Mouse (Mus musculus) G1E (cell line): ENCODE data around the gene Kiss1.

Experiments used
- CTCF ChIP-seq: IDR thresholded peaks from 2 replicates; pipeline ENCODE4 v1.5.1; 2012; ENCODE audit warnings: low read depth, low read length, inconsistent platforms, mixed read lengths
- GATA1 ChIP-seq: IDR thresholded peaks from 2 replicates; pipeline ENCODE4 v1.6.1; 2012; ENCODE audit warnings: borderline replicate concordance, low read length, inconsistent platforms, mixed read lengths
- GATA2 ChIP-seq: IDR thresholded peaks from 2 replicates; pipeline ENCODE4 v1.6.1; 2012; ENCODE audit warnings: low read depth, low read length, inconsistent platforms, borderline replicate concordance
- POLR2AphosphoS5 ChIP-seq: IDR thresholded peaks from 2 replicates; pipeline ENCODE4 v1.6.1; 2012; ENCODE audit warnings: low read depth, low read length, inconsistent platforms; ENCODE audit not compliant: insufficient replicate concordance
- TAL1 ChIP-seq: conservative IDR thresholded peaks from 2 replicates; pipeline ENCODE4 v1.6.1; 2012; ENCODE audit warnings: low read depth, low read length, inconsistent platforms, mixed read lengths

DNA sequence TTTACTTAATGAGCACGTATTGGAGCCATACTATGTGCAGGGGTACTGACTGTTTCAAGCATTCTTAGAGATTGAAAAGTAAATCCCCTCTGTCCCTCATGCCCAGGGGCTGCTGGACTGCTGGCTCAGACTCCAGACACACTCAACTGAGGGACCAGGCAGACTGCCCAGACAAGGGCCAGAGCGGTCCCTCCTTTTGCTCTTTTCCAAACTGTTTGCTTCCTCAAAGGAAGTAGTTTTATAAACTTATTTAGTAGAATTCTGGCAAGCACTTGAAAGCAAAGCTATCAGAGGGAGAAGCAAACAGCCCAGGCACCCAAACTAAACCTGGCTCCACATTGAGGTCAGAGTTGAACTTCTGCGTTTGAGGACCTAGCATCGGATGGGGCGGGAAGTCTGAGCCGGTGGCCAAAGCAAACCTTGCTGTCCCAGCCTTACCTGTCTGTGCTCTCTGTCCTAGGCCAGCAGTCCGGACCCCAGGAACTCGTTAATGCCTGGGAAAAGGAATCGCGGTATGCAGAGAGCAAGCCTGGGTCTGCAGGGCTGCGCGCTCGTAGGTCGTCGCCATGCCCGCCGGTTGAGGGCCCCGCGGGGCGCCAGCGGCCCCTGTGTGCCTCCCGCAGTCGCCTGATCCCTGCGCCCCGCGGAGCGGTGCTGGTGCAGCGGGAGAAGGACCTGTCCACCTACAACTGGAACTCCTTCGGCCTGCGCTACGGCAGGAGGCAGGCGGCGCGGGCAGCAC is 7.4 kb downstream of the Kiss1 start:
- TF ChIP-seq CTCF (no peak), TAL1 (no peak), GATA1 (no peak), POLR2AphosphoS5 (no peak), GATA2 (no peak)
